Mouse (Mus musculus) lung, postnatal 14 days (tissue): ENCODE results near the gene Ypel5.

ENCODE experiments used
- DNase-seq: peaks from one replicate; pipeline ENCODE4 v3.0.0; 2021

Ypel5 gene

DNA sequence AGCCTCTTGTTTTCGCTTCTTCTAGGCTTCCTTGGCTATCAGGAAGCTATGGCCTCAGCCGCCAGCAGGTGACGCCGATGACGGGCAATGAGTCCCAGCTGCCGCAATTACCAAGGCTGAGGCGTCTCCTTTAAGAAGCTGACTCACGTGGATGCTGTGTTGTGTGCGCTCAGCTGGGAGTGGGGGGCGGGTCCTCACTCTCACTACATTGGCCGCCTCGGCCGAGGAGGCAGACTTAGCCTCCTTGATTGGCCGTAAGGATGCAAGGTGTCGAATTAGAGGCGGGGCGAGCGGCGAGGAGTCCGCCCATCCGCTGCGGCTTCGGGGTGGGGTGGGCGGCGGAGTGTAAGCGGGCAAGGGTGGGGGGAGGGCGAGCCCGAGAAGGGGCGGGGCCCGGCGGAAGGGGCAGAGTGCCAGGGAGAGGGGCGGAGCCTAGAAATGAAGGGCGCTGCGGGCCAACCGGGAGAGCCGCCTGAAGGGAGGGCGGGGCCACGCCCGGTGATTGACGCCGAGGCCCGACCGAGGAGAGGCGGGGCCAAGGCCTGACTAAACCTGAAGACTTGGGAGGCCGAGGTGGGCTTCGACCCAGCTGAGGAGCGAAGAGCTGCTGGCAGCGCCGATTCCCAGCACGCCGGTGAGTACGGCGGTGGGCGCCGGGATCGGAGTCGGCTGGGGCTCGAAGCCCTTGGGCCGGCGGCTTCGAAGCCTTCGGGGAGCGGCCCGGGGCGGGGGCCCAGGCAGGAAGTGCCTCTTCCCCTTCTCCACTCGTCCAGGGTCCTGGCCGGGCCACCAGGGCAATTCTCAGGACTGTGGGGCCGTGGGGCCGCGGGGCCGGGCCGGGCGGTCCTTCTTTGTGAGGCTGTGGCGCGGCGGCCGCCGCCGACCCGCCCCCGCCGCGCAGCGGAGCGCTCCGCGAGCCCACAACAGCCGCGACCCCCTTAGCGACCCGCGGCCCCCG is at the start of gene Ypel5:
Gene Ypel5, plus strand, starts transcription at position 296 of the 958 bp plus-strand sequence.
- DNase-seq: peak; percentile 98

DNA sequence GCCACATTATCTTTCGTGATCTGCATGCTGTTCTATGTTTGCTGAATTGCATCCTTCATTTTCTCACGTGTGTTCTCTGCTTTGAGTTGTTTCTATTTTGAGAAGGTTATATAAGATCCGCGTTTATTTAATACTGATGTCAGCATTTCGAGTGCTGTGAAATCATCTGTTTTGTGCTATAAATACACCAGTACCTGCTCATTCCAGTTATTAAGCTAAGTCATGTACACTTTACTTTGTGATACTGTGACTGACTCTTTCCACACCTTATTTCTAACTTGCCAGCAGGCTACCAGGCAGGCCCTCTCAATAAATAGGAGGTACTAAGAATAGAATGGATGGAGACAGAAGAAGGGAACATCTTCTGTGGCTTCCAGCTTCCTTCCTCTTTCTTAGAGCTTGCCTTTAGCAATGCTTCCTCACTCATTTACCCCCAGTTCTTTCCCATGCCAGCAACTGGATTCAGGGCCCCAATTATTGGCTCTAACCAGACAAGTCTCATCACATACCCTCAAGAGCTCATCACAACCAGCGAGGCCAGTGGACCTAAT is 48.3 kb upstream of the Ypel5 start:
- DNase-seq: no peak

DNA sequence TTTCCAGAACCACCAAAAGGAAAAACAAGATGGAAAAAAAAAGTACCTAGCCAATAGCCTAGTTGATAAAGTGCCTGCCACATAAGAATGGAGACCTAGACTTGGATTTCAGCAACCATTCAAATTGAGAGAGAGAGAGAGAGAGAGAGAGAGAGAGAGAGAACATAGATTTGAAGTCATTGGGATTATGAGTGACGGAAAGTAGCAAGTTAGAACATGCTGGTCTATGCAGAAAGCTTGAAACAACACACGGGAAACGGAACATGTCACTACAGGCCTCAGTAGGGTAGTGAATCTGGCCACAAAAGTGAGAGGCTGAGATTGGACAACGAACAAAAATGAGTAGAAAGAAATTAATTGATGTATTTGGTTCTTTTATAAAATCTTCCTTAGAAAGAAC is 43.0 kb upstream of the Ypel5 start:
- no peak for DNase-seq

DNA sequence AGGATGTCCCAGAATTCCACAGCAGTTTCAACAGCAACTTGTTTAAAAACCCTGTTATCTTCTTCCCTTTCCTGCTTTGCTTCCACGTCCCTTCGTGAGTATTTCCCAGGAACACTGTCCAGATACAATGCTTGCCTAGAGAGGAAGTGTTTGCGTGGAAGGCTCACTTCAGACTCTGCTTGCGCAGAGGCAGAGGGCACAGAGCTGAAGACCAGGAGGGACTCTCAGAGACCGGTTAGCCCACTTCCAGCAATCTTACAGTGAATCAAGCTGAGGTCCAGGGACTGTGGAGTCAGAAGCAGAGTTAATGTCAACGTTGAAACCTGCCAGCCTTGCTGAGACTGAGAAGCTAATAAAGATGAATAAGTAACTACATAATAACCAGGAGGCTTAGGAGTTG is 41.6 kb upstream of the Ypel5 start:
- no peak for DNase-seq

DNA sequence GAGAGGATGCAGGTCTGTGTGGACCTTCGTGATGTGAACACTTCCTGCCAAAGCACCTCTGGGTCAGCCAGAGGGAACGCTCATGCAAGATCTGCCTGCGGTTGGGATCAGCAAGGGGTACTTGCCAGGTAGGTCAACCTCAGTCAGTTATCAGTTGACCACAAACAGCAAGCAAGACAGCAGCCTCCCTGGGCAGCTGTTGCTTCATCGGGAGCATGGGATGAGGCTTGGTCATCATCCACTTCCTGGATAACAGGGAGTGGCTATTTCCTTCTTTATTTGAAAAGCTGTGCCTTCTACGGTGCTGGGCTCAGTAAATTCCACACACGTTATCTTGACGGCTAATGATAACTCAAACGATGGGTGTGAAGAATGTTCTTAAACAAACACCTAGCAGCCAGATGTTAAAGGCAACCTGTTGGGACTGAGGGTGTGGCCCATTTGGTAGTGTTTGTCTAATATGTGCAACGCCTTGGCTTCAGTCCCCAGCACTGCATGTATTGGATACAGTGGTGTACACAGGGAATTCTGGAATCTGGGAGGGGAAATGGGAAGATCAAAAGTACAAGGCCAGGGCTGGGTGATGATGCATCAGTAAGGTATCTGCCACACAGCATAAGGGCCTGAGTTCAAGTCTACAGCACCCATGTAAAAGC is 40.7 kb upstream of the Ypel5 start:
- no peak for DNase-seq

DNA sequence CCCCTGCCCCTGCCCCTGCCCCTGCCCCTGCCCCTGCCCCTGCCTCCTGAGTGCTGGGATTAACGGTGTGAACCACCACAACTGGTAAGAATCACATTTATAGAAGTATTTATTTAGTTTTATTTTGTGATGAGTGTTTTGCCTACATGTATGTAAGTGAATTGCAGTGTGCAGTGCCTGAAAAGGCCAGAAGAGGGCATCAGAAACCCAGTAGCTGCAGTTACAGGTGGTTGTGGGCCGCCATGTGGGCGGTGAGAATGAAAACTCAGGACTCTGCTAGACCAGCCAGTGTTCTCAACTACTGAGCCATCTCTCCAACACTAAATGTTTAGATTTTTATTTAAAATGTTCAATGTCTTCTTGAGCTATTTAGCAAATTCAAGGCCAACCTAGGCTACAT is 39.7 kb upstream of the Ypel5 start:
- DNase-seq: no peak

DNA sequence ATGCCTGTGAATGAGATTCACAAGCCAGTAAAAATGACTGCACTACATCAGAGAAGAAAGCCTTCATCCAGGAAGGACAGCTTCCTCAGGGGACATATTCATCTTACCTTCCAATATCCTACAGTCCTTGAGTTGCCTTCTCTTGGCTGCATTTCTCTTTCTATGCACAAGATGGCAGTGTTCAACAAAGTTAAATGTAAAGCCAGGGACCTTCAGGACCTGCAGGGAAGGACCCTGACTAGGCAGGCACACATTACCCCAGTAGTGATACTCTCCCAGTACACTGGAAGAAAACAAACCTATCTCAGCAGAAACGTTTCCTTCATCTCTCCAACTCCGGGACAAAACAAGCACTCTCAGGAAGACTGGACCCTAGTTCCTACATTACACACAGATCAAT is 38.4 kb upstream of the Ypel5 start:
- DNase-seq: peak; percentile 51

DNA sequence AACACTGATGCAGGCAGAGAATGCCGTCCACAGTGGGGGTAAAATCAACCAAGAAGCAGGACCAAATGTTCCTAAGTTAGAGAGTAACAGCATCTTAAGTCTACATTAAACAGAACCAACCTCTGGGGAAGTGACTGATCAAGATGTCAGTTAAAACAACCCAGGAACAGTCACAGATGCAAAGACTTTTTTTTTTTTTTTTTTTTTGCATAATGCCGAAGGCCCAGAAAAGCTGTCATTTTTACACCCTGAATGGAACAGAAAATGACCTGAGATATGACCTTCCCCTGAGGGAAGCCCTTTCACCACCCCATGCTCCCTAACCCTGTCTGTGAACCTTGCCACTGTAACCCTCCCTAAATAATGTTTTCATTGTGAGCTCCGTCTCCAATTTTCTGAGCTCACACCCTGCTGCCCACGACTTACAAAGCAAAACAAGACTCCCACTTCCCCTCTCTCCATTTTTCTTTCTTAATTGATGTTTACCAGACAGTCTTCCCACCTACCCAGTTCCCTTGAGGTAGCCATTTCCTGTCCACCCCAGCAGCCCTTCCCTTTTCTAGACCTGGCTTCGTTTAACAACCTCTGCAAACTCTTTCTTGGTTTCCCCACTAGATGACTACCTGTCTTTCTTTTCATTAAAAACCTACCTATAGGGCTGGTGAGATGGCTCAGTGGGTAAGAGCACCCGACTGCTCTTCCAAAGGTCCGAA is 26.2 kb upstream of the Ypel5 start:
- DNase-seq: no peak

DNA sequence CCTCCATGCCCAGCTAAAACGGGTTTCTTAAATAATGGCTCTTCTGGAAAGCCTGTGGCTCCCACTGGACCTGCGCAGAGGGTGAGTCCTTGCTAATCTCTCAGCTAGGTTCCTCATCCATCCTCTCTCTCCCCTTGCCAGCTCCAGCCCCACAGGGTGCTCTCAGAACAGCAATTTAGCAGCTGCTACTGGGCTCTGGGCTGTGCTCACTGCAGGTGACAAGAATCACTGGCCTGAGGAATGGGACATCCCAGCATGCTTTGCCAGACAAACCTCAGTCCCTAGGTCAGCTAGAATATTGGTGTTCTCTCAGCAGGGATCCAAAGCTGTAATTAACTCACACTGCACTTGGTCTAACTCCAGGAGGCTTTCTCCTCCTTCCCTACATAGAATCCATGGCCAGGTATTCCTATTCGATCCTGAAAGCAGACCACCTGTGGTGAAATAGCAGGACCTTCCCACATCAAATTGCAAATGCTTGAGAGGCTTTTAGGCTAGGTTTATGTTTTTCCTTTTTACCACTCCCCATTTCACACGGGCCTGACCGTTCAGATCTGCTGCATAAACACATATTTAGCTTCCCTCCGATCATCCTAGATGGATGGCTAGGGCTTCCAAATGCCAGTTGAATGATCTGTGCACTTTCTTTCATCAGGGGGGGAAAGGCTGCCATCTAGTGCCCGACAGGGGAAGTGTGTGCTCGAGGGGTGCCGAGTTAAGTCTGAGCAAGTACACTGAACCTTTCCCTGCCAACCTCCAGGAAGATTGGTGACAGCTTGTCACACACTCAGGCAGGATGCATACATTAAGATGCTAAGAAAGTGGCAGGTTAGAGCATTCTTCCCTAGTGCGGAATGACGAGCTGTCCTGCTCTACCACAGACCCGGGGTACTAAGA is 22.6 kb upstream of the Ypel5 start:
- DNase-seq: peak; percentile 63

DNA sequence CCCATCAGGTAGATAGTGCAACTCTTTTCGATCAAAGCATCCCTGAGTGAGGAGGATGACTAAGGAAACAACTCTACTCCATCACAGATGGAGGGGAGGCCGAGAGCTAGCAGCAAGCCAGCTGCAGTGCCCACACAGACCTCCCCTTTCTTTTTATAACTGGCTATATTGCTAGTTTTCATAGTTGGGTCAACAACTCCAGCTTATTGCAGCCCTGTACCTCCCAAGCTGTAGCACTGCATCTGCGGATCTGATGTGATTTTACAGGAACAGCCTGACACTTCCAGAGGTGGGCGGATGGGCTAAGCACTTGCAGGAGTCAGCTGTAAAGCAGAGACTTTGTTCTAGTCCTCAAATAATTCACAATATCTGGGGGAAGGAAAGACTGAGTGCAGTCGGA is 18.7 kb upstream of the Ypel5 start:
- no peak for DNase-seq

DNA sequence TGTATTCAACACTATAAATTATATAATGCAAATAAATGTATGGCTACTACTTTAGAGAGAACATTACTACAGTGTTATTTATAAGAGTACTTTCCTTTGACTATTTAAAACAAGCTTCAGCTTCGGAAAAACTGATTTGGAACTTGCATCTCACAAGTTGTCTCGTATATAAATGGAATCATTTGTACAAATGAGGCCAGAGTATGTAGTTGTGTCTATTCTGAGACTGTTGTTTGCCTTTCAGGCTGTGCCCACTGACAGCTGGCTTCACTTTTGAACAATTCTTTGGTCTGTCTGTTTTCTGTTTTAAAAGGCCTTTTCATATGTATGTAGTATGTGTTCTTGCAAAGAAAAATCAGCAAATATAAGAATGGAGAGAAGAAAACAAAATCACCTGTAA is 16.5 kb upstream of the Ypel5 start:
- DNase-seq: no peak

DNA sequence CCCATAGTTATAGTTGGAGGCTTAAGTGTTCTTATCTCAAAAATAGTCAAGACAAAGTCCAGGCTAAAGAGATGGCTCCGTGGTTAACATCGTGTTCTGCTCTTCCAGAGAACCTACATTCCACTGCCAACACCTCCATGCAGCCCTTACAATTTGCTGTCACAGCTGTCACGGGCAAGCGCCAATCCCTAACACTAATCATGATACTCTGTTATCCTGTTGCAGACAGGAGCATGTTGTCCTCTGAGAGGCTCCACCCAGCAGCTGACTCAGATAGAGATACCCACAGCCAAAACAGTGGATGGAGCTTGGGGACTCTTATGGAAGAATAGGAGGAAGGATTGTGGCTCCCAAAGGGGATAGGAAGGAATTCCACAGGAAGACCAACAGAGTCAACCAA is 15.8 kb upstream of the Ypel5 start:
- no peak for DNase-seq

DNA sequence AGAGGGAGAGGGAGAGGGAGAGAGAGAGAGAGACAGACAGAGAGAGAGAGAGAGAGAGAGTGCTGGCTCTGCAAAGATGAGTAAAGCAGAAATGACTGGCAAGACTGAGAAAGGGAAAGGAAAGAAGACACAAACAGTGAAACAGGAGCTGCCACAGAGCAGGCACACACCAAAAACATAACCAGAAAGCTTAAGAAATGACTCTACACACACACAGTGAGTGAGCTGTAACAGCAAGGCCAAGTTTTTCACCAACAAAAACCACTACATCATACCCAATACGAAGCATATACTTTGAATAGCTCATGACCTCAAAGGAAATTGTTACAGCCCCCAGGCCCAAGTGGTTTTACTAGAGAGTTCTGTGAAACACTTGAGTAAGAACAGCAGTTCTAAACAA is 14.3 kb upstream of the Ypel5 start:
- no peak for DNase-seq

DNA sequence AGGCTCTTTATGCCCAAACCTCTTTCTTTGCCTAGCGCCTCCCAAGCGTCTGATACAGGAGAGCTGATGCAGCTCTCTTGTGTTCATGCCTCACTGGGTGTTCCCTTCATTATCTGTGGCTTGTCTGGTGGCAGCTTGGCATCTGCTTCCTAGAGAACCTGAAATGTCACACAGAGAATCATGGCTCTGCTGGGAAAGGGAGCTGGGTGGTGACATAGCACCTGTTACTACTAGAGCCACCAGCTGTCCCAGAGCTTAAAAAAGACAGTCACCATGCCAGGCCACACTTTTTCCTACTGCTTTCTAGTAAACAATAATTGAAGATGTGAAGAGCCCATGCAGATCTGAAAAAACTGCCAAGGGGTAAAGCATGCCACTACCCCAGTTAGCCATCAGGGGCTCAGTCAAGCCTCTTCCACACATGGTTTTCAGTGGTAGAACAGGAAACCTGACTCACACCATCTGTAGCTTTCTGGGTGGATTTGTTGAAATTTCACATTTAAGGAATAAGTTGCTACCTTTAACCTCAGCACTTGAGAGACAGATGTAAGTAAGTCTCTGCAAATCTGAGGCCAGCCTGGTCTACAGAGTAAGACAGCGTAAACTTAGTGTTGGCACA is 9.2 kb upstream of the Ypel5 start:
- DNase-seq: no peak

DNA sequence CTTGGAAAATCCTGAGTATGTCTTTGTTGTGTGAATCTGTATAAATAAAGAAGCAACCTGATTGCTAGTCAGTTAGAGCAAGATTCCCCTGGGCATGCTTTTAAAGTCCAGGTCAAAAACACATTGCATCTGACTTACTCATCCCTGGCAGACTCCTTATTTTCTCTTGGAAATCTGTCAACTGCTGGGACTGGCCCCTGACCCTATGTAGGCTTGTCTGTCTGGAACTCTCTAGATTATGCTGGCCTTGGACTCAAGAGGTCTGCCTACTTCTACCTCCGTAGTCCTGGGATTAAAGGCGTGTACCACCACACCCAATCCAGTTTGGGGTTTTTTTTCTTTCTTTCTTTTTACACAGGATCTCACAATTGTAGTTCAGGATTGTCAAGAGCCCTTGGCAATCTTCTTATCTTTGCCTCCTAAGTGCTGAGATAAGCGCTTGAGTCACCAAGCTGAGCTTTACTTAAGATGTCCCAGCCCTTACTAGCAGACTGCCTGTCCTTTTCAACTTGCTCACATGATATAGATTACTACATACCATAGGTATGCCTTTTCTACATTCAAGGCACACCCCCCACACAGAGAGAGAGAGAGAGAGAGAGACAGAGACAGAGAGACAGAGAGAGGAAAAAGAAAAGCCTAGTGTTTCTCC is 8.1 kb upstream of the Ypel5 start:
- DNase-seq: peak; percentile 19

DNA sequence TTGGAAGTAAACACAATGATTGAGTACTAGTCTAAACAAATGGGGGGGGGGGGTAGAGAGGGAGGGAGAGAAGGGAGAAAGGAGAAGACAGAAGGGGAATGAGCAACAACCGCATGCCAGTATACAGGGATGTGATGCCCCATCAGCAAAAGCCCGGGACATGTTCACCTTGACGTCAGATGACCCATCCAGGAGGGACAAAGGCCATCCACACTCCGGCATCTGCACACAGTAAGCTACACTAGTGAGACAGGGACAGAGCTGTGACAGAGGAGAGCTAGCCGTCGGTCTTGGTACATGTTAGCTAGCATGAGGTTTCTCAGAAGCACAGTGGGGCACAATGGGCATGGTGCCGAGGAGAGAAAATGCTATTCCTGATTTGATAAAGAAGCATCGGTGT is 7.6 kb upstream of the Ypel5 start:
- no peak for DNase-seq

DNA sequence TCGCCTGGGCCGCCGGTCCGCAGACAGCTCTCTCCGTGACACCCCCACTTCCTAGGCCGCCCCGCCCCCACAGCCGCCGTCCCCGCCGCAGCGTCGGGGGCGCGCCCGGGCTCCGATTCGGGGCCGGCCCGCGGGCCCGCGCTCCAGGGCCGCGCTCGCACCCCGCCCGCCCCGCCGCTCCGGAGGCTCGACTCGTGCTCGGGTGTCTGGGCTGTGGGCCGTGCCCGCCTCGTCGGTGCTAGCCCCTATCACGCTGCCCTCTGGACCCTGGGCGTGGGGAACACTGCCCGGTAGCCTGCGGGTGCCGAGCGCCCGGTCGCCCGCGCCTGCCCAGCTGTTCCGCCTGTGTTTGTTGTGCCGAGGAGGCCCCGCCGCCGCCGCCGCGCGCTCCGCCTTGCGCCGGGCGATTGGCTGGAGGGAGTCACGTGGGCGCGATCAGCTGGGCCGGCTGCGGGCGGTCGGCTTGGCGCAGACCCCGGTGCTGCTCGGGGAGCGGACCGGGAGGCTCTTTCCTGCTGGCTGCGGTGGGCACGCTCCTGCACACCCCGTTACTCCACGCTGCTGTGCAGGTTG is 973 bp downstream of the Ypel5 start:
- DNase-seq: peak; percentile 91

DNA sequence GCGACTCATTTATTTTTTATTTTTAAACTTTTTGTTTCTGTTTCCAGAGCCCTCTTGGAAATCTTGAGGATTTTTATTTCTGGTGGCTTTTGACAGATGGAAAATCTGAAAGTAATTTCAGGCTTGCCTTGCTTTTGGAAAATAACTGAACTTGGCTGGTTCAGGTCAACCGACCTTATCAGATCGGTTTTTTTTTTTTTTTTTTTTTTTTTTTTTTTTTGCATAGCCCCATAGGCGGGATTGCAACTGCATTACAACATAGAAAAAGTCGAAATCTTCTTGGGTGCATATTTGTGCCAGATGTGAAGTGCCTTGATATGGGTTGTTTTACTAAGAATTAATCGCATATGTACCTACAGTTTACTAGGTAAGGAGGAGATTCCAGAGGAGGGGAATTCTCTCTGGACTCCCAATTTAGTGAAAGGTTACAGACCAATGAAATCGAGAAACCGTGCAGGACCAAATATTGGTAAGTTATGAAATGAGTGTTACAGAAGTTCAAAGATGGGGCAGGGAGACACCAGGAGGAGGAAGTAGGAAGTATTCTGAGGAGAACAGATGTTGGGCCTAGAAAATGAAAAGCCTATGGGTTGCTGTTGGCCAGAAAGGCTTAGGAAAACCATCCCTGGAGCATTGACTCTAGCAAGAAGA is 1.7 kb downstream of the Ypel5 start:
- DNase-seq: no peak

DNA sequence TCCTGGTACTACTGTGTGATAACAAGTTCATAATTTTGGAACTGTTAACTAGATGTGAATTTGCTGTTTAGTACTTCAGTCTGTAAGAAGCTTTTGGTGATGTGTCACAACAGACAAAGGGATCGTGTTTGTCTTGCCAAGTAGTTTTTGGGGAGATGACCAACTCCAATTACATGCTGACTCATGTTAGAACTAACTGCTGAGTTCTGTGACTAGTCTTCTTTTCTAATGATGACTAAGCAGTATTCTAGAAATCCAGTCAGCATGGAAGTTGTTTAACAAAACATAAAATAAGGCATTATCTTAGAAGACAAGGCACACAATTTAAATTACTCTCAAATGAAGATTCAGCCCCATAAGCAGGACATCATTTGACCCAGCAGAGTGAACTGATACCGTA is 2.7 kb downstream of the Ypel5 start:
- DNase-seq: no peak

DNA sequence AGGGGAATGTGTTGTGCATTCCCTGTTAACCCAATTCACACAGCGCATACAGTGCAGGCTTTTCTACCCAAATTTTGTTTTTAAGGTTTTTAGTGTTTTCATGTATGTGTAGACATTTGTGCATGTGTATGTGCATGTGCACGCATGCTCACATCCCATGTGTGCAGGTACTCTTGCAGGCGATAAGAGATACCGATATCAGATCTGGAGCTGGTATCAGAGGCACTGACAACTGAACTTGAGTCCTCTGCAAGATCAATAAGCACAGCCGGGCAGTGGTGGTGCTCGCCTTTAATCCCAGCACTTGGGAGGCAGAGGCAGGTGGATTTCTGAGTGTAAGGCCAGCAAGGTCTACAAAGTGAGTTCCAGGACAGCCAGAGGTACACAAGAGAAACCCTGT is 8.1 kb downstream of the Ypel5 start:
- no peak for DNase-seq
